Mouse (Mus musculus) lung, postnatal 10 days (tissue): Measurements from ENCODE around the gene Smarcb1.

Experiments used
- DNase-seq: peaks from one replicate; pipeline ENCODE4 v3.0.0; 2021

Smarcb1 gene

DNA sequence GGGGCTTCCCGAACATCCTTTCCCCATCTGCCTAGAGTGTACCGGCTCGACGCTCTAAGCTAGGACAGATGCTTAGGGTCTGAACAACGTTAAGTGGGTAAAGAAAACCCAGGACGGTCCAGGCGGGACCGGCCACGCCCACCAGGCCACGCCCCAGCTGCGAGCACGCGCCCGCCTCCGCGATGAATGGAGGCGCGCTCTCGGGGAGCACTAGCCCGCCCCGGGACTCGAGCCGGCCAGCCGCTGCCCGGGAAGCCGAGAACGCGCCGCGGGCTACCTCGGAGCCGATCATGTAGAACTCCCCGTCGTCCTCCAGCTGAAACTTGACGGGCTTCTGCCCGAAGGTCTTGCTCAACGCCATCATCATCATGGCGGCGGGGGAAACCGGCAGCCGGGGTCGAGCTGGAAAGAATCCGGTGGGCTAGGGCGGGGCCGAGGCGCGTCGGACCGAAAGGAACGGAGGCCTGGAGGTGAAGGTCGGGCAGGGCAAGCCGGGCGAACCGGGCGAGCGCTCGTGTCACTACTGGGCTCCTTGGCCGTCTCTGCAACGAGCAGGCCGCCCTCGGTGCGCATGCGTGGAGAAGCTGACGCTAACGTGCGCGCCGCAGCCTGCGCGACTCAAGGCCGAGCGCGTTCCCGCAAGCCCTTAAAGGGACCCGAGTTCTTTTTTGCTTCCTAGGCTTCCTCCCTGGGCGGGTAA is at the start of gene Smarcb1:
Smarcb1 (minus strand) TSS at position 592 of the 700 bp plus-strand sequence.
- DNase-seq: peak; percentile 96

DNA sequence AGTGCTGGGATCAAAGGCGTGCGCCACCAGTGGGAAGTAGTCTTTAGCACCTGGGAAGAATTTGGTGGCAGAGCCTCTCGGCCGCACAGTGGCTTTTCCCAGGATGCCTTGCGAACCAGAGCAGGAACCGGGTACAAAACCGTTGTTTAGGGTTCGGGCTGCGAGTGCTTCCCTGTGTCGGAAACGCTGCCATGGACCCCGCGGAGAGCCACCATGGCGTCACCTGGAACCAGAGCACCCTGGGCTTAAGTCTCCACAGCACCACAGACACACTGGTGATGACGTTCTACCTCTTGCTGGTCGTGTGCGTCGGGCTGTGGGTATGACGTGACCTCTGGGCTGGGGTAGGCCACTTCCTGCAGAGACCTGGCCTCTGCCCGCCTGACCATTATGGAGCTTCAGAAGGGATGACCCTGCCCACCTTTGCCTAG is 33.0 kb upstream of the Smarcb1 start, which contains the start of gene Gm5134:
Gm5134 (plus strand) TSS at position 134 of the 431 bp plus-strand sequence.
- DNase-seq: no peak

DNA sequence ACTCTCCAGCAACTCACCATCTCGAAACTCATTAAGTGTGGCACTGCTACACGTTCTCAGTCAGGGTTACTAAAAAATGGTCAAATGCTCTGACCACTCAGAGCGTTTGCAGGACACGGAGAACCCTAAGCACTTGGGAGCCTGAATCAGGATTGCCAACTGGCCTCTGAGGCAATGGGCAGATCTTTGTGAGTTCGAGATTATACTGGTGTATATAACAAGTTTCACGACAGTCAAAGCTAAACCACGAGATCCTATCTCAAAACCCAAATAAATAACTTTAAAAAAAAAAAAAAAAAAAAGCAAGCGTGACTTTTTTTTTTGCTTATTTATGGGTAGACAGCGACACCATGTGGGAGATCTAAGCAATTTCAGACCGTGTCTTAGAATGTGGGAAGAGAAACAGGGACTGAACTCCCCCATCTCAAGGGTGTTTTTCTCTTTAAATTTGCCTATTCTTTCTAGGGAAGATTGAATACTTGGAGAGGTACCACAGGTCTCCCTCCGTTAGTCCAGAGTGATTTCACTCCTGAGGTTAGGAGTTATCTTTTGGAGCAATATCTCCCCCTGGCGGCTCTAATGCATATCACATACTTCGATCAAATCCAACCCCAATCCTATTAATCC is 30.1 kb upstream of the Smarcb1 start:
- DNase-seq: peak; percentile 61

DNA sequence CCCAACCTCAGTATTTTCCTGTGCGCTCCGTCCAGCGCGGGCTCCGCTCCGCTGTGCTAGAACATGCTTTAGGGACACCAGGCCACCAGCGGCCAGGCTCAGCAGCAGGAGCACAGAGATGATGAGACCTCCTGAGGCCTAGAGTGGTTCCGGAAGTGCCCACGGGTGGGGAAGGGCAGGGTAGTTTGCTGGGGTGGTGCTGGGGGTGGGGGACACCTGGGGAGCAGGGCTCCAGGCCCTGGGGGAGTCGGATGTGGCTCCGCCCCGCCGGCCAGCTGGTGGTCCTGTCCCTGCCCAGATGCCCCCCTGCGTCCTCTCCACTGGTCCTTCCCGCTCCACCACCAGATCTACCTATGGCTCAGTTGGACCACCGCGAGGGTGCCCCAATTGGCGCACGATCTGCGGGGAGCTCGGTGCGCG is 29.4 kb upstream of the Smarcb1 start:
- peak; percentile 51 for DNase-seq

DNA sequence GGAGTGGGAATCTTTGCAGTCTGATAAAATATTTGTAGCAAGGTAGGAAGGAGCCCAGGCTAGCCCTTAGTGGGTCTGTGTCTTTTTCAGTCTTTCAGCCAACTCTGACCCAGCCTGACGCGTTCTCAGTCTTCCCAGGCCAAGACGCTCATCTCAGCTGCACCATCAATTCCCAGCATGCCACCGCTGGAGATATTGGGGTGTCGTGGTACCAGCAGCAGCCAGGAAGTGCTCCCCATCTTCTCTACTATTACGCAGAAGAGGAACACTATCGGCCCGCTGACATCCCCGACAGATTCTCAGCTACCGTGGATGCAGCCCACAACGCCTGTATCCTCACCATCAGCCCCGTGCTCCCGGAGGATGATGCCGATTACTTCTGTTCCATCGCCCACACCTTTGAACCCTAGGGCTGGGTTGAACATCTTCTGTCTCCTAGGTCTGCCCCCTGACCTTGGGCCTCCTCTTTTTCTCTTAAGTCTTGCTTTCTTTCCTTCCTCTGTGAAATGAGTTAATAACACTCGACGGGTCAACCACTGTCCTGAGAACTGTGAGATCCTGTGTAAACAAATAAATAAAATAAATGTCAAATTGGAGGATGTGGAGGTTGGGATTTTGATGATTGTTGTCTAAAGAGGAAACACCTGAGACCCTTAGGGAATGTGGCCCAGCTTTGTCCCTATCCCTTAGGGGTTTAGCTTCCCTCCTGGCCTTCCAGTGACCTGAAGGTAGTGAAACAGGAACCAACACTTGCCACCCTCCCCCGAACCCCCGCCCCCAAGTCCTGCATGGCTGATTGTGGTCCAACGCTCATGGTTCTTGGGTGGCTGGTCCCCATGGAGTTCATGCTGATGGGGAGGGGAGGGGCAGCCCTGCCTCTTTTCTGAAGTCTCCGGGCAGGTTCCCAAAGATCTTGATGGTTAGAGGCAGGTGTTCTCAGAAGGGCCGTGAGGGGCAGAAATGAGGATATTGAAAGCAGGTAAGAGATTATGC is 27.9 kb upstream of the Smarcb1 start:
- DNase-seq: no peak

DNA sequence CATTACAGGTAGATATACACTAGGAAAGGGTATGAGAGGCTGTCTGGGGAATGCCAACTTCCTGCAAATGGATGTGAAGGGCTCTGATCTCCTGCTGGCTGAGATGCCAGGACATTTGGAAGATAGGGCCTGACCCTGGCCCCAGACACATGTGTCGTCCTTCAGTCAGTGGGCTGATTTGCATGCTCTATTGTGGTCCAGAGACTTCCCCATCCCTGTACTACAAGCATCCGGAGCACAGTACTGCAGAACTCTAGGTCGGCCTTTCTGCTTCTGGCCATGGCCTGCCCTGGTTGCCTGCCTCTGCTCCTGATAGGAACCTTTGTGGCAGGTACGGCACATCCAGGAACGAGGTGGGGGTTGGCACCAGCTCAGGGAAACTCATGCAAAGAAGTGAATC is 26.7 kb upstream of the Smarcb1 start:
- DNase-seq: no peak

DNA sequence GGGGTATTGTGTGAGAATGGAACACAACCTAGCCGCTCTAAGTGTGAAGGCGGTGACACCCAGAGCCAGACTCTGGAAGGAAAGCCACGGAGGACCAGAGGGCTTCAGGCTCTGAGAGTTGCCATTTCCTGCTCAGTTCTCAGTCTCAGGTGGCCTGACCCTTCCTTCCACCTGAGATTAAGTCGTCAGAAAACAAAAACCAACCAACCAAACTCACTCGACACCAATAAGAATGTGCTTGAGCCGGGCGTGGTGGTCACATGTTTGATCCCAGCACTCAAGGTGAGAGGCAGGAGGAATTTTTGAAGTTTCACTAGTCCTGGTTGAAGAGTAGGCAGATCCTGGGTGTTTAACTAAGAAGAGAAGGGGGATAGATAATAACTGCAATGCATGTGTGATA is 24.5 kb upstream of the Smarcb1 start:
- DNase-seq: peak; percentile 65

DNA sequence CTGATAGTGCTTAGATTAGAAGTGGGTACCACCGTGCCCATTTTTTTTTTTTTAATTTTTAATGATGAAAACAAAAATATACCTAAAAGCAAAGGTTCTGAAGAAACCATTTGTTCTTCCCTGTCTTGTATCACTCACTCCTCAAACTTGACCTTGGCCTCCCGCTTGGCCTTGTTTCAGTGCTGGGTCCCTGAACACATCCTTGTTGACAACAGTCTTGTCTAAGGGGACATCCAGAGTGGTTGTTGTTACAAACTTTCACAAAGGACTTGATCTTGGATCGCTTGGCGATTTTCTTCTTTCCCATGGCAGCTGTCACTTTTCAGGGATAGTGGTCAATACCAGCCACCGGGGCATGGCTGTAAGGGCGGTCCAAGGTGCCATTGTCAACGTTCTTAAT is 23.8 kb upstream of the Smarcb1 start:
- no peak for DNase-seq

DNA sequence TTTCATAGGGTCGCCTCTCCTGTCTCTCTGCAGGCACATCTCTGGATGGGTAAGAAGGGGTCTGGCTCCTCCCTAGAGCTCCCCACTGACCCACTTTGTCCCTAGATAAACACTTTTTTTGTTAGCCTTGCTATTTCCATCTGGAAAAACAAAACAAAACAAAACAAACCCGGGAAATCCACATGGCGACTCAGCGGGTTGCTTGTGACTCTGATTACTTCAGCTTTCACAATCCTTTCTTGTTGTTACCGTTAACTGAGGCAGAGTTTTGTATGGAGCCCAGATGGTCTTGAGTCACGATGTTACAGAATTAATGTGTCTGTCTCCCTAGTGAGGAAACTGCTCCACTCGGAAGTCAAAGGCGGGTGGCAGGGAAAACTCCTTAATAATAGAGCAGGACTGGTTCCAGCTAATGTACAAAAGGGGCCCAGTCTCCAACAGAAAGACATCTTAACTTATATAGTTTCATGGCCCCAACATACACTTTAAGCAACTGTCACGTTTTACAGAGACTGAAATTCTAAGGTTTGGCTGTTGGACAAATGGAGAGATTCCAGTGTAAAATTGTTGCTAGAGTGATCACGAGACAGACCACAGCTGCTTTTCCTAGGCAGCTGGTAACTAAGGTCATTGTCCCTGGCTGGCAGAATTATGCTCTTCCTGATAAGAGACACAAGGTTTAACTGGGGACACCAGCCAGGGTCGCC is 22.8 kb upstream of the Smarcb1 start:
- DNase-seq: peak; percentile 55

DNA sequence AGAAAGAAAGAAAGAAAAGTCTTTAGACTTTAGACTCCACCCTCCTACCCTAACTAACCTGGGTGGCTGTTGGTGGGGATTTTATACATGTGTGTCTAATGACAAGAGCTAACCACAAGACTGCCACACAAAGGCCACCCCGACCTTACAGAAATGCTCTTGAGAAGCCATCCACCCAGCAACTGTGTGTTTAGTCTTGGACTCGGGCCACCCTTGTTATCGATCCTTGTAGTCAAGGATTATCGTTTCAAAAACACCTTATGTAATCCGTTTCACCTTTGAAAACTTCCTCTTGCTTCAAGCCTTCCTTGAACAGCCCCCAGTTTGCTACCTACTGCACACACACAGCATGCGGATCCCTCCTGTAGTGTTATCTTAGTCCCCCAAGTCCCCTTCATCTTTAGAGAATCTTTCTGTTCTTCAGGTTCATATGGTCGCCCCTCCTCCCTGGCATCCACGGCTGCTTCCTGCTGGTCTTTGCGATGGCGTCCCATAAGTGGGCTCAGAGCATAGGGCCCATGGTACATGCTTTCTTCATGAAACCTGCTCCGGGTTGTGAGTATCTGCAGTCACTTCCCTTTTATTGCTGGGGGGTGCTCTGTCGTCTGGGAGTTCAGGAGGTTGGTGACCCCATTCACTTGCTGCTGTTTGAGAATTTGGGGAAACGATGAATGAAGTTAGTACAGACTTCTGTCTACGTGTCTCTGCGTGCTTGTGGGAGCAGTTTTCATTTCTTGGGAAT is 21.5 kb upstream of the Smarcb1 start, which contains the start of gene Vpreb3:
Vpreb3 (plus strand) TSS at position 322 of the 742 bp plus-strand sequence.
- DNase-seq: no peak

DNA sequence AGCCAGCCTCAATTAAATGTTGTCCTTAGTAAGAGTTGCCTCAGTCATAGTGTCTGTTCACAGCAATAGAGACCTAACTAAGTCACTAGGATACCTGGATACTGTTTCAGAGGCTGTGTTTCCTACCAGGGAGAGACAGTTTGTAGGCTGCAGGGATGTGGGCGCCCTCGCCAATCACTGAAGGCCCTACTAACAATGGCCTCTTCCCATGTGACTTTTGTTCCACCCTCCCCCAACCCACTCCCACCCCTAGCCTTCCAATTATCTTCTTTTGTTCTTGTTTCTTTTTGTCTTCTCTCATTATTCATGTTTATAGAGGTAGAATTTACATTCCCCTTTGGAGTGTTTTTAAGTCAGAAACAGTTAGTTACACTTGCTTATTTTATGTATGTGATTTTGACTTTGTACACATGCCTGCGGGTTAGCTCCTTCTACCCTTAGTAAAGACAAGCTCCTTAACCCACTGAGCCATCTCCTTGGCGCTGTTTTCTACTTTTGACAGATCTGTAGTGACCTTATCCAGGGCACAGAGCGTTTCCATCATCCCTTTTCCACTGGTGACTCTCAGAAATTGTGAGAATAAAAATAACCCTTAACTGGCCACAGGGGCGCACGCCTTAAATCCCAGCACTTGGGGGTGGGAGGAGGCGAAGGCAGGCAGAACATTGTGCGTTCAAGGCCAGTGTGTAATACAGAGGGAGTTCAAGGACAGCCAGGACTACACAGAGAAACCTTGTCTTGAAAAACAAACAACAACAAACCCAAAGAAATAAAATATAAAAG is 19.8 kb upstream of the Smarcb1 start:
- no peak for DNase-seq

DNA sequence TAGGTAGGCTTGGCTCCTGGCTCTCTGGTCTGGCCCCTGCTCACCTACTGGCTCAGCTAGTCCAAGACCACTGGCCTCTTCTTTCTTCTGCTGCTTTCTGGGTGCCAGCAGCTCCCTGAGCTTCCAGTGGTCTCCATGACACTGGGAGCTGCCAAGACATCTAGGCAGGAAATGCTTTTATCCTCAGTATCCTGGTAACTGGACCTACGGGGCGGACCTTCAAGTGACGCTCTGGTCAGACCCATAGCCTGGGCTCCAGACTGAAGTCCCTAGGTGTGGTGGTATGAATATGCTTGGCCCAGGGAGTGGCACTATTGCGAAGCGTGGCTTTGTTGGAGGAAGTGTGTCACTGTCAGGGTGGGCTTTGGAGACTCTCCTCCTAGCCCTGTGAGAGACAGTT is 19.1 kb upstream of the Smarcb1 start, which contains the start of gene Gm867:
Gm867 (minus strand) TSS at position 153 of the 400 bp plus-strand sequence.
- no peak for DNase-seq

DNA sequence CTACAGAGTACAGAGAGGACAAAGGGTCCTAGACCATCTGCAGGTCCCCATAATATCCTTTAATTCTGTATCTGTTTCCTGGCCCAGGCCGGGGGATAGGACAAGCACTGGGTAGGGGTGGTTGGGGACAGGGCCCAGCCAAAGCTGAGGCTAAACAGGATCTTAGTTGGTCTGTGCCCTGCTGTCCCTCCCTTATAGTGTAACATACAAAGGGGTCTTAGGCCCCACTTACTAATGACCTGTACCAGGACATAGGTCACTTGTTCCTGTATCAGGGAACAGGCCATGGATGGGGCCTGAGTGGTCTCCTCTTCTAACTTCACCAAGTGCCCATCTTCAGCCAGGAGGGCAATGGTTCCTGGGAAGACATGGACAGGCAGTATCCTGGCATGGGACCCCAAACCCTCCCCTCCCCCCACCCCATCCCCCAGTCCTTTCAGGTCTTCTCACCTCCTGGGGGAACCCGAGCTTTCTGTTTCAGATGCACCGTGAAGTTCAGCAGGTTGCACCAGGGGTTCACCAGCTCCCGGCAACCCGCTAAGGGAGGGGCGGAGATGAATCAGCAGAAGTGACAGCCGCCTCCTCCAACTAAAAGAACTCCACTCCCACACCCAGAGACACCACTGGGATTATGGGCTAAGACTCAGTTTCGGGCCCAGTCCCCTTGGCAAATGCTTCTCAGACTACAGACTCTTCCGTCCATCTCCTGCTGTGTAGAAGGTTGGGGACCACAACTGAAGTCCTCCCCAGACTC is 18.2 kb upstream of the Smarcb1 start:
- no peak for DNase-seq

DNA sequence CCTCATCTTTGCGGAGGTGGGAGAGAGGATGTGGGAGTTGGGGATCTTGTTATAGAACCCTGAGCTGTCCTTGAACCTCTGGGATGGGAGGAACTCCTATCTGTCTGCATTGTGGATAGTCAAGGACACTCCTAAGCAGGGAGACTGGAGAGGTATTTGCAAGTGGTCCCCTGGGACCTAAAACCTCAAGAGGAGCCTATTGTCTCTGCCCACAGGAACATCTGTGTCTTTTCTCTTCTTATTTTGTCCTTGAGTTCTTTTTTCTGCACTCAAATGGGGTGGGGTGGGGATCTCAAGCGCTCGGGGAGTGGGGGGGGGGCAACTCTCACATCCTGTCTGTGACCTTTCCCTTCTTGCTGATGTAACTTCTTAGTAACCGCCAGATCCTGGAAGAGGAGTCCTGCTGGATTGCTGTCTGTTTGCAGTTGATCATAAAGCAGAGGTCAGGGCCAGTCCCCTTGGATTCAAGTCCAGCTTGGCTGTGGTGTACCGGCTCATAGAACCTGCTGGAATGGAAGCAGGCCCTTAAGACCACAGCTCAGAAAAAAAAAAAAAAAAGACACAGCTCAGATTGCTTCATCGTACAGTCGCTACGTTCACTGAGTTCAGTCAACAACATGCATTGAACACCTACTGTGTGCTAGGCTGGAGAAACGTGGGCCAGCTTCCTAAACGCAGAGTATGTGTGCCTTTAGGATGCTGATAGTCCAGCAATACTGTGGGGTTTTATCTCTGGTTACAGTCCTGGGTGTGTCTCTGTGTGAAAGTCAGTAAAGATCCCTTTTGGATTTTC is 16.6 kb upstream of the Smarcb1 start:
- no peak for DNase-seq

DNA sequence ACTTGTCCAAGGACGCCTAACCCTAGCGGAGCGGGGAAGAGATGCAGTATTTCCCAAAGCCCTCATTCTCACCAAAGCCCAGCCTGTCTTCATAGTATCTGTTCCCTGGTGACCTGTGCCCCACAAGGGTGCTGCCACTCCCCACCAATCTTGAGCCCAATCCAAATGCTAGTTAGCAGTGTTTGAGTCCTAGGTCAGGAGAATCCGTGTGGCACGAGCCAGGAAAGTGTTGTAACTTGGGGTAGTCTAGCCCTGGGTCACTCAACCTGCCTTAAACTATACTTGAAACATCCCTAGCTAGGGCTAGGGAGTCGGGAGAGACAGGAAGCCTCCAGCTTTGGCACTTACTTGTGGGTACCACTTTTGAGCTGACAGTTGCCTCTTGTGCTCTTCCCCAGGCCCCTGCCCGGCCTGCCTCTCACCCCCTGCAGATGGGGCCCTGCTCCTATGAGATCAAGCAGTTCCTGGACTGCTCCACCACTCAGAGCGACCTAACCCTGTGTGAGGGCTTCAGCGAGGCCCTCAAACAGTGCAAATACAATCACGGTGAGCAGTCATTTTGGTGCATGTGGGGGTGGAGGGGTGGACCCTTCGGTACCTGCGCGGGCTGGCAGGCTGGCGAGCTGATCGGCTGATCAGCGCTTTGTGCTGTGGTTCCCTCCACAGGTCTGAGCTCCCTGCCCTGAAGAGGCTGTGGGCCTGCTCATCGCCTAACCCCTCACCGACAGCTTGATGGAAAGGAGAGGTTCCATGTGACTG is 15.7 kb upstream of the Smarcb1 start:
- DNase-seq: no peak

DNA sequence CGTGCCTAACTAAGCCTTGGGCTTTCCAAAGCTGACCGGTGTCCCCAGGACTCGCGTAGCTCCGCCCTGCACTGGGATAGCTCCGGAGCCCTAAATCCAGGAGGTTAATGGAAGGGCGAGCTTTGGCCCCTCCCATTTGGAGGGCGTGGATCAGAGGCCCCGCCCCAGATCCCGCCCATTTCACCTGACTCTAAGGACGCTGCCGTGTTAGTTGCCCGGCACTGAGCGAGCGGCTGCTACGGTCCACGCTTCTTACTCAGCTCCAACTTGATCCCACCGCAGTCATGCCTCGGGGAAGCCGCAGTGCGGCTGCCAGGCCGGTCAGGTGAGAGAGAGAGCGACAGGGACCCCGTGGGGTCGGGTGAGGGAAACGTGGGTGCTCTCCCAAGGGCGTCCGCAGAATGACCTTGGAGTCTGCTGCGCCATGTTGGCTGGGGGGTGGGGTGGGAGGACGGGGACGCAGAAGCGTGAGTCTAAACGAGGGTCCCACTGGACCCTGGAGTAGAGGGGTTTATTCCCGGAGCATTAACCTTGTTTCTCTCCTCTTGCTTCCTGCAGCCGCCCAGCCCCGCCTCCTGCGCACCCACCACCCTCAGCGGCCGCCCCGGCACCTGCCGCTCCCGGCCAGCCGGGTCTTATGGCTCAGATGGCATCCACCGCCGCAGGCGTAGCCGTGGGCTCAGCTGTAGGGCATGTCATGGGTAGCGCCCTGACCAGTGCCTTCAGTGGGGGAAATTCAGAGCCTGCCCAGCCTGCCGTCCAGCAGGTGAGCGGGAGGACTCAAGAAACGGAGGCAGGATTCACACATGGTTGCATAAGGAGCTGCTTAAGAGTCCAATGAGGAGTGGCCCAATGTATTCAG is 14.5 kb upstream of the Smarcb1 start, which contains the start of gene Mmp11:
Mmp11 (minus strand) TSS at position 817 of the 862 bp plus-strand sequence.
- DNase-seq: peak; percentile 70

DNA sequence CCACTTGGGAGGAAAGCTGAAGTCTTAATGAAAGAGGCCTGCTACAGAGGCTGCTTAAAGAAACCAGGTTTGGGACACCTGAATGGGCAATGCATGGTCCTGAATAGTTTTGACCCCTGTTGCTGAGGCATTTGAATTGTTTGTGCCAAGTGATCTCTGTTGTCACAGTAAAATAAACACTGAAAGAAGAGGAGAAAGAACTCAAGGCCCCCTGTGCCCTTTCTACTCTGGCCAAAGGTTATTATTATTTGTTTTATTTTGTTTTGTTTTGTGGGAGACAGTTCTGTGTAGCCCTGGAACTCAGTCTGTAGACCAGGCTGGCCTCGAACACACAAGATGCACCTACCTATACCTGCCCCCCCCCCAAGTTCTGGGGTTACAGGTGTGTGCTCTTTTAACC is 13.6 kb upstream of the Smarcb1 start:
- no peak for DNase-seq
